Mouse (Mus musculus) CD4-positive helper T cell, adult 2 months (primary cell): ENCODE results near the gene Zfp667.
"Not testable (repeated sequence)": the region's sequence is repeated elsewhere in the genome, so short reads cannot be mapped to it uniquely, and the experiment has no call there.

Experiments used
- DNase-seq: peaks from one replicate; pipeline ENCODE4 v3.0.0-alpha.2; 2012; ENCODE audit warnings: low read depth, missing footprints, low spot score

The Zfp667 gene

GRCm38 (mm10) chr7:6285842-6286705 is at the start of gene Zfp667:
Gene Zfp667, plus strand, starts transcription at chr7:6286579.
- DNase-seq: peak; percentile 97

- DNase-seq: no peak
These were observed 46.6 kb upstream of the Zfp667 start for GRCm38 (mm10) chr7:6239787-6240186.

- DNase-seq: peak; percentile 56
These were observed 45.4 kb upstream of the Zfp667 start for GRCm38 (mm10) chr7:6240841-6241425.

- DNase-seq: no peak
These were observed 41.8 kb upstream of the Zfp667 start for GRCm38 (mm10) chr7:6244361-6245292.

GRCm38 (mm10) chr7:6252410-6252809 is 34.0 kb upstream of the Zfp667 start, which contains the start of gene Epp13:
Gene Epp13, plus strand, starts transcription at chr7:6252710.
- DNase-seq: no peak

- no peak for DNase-seq
These were observed 31.9 kb upstream of the Zfp667 start for GRCm38 (mm10) chr7:6254451-6254850.

GRCm38 (mm10) chr7:6257386-6257785 is 29.0 kb upstream of the Zfp667 start:
- DNase-seq: no peak

- no peak for DNase-seq
These were observed 27.9 kb upstream of the Zfp667 start for GRCm38 (mm10) chr7:6258232-6259220.

- not testable (repeated sequence) for DNase-seq
These were observed 26.4 kb upstream of the Zfp667 start for GRCm38 (mm10) chr7:6260004-6260403.

GRCm38 (mm10) chr7:6262120-6262519 is 24.3 kb upstream of the Zfp667 start:
- no peak for DNase-seq

- no peak for DNase-seq
These were observed 23.4 kb upstream of the Zfp667 start for GRCm38 (mm10) chr7:6262984-6263383.

- peak; percentile 55 for DNase-seq
These were observed 20.7 kb upstream of the Zfp667 start for GRCm38 (mm10) chr7:6265695-6266094.

GRCm38 (mm10) chr7:6277906-6278305 is 8.5 kb upstream of the Zfp667 start:
- no peak for DNase-seq

GRCm38 (mm10) chr7:6282749-6283148 is 3.6 kb upstream of the Zfp667 start:
- DNase-seq: peak; percentile 89

- peak; percentile 88 for DNase-seq
These were observed 2.8 kb upstream of the Zfp667 start for GRCm38 (mm10) chr7:6283451-6284075.

GRCm38 (mm10) chr7:6284442-6285012 is 1.9 kb upstream of the Zfp667 start:
- DNase-seq: no peak

- peak; percentile 32 for DNase-seq
These were observed 1.0 kb upstream of the Zfp667 start for GRCm38 (mm10) chr7:6285366-6285765.

- DNase-seq: no peak
These were observed 647 bp downstream of the Zfp667 start for GRCm38 (mm10) chr7:6286921-6287531.

GRCm38 (mm10) chr7:6291121-6291520 is 4.7 kb downstream of the Zfp667 start:
- not testable (repeated sequence) for DNase-seq
